Mouse (Mus musculus) forebrain, embryonic 11.5 days (tissue): Measurements from ENCODE around the gene Ppt1. TPM values are rescaled to one million over a fixed set of nuclear protein-coding genes. Genes with fewer than 3 reads are reported as not detected.
A peak's percentile ranks its signal among the peaks of the same experiment; 100 is the strongest.
"Not testable (repeated sequence)": the region's sequence is repeated elsewhere in the genome, so short reads cannot be mapped to it uniquely, and the experiment has no call there.

ENCODE experiments used
- ATAC-seq: fragments of 200-750 bp; cut with Nextera tagmentation; replicated peaks from 2 replicates; pipeline ENCODE4 v1.8.0; 2017; ENCODE audit warnings: moderate TSS enrichment; ENCODE audit not compliant: low FRiP score
- DNase-seq: peaks from one replicate; pipeline ENCODE4 v3.0.0-alpha.2; 2017; ENCODE audit warnings: low spot score
- H3K27ac ChIP-seq: fragments of 300-500 bp; sonication (generic); 2 replicates; pipeline ENCODE4 v1.5.1; 2014; ENCODE audit warnings: low read depth, low read length
- H3K27me3 ChIP-seq: fragments of 300-500 bp; sonication (generic); 2 replicates; pipeline ENCODE4 v1.6.1; 2014; ENCODE audit warnings: mild to moderate bottlenecking, low read length, mixed read lengths; ENCODE audit not compliant: control insufficient read depth, insufficient read depth
- H3K36me3 ChIP-seq: fragments of 300-500 bp; sonication (generic); 2 replicates; pipeline ENCODE4 v1.6.1; 2014; ENCODE audit warnings: mild to moderate bottlenecking, low read length, moderate library complexity, mixed read lengths; ENCODE audit not compliant: control insufficient read depth, insufficient read depth
- H3K4me1 ChIP-seq: fragments of 300-500 bp; sonication (generic); replicated peaks from 2 replicates; pipeline ENCODE4 v1.6.1; 2014; ENCODE audit warnings: low read length, mixed read lengths; ENCODE audit not compliant: control insufficient read depth, insufficient read depth
- H3K4me2 ChIP-seq: fragments of 300-500 bp; sonication (generic); 2 replicates; pipeline ENCODE4 v1.6.1; 2014; ENCODE audit warnings: low read depth, mild to moderate bottlenecking, low read length, moderate library complexity, mixed read lengths; ENCODE audit not compliant: severe bottlenecking
- H3K4me3 ChIP-seq: fragments of 300-500 bp; sonication (generic); 2 replicates; pipeline ENCODE4 v1.5.1; 2014; ENCODE audit warnings: low read depth, low read length
- H3K9ac ChIP-seq: fragments of 300-500 bp; sonication (generic); 2 replicates; pipeline ENCODE4 v1.6.1; 2014; ENCODE audit warnings: low read length
- H3K9me3 ChIP-seq: fragments of 300-500 bp; sonication (generic); 2 replicates; pipeline ENCODE4 v1.6.1; 2016; ENCODE audit warnings: low read length, mixed read lengths; ENCODE audit not compliant: control insufficient read depth
- WGBS: fragments of 180-500 bp; shearing (Covaris S2); extraction: QIAGEN DNeasy Blood & Tissue Kit; methylation state at CpG from one replicate; pipeline ENCODE4 v1.1.7; 2014; 5-methylcytosine and 5-hydroxymethylcytosine counted together
- polyA plus RNA-seq: library from polyadenylated mRNA; unstranded; fragments of >200 nt; fragmentation: Nextera tagmentation; extraction: Ambion mirVana; gene quantifications from 2 replicates; pipeline ENCODE4 v1.2.1, GENCODE M21; 2014

Gene Ppt1
- 76.4 and 81.0 TPM in 2 replicates for polyA plus RNA-seq

GRCm38 (mm10) chr4:122835530-122836402, at the start of gene Ppt1:
Gene Ppt1, plus strand, starts transcription at chr4:122836242.
- DNase-seq (peak; percentile 92), ATAC-seq (peak; percentile 85)
- Histone ChIP-seq H3K4me1 (peaks cover 12% of the 10 kb centered on the region; the same call in 1 of the 2 replicates), H3K36me3 (no peaks in the 10 kb centered on the region), H3K27ac (peak within 1 kb of the TSS; percentile 81; the same call in 1 of the 2 replicates), H3K27me3 (no peaks in the 10 kb centered on the region), H3K4me2 (peak within 1 kb of the TSS; percentile 85), H3K9me3 (no peaks in the 10 kb centered on the region), H3K9ac (peak within 1 kb of the TSS; percentile 77), H3K4me3 (peak within 1 kb of the TSS; percentile 57)
- 5% methylated on average over 31 of the region's 31 CpGs for WGBS

GRCm38 (mm10) chr4:122789335-122790089, 46.5 kb upstream of the Ppt1 start:
- Histone ChIP-seq H3K9me3 (no peaks in the 10 kb centered on the region), H3K27me3 (no peaks in the 10 kb centered on the region), H3K9ac (no peak overlapping the region), H3K27ac (no peak overlapping the region), H3K4me1 (no peaks in the 10 kb centered on the region), H3K36me3 (no peaks in the 10 kb centered on the region), H3K4me2 (no peak overlapping the region), H3K4me3 (no peak overlapping the region)
- WGBS: 72% methylated on average over 4 of the region's 4 CpGs
- ATAC-seq (no peak), DNase-seq (no peak)

DNA sequence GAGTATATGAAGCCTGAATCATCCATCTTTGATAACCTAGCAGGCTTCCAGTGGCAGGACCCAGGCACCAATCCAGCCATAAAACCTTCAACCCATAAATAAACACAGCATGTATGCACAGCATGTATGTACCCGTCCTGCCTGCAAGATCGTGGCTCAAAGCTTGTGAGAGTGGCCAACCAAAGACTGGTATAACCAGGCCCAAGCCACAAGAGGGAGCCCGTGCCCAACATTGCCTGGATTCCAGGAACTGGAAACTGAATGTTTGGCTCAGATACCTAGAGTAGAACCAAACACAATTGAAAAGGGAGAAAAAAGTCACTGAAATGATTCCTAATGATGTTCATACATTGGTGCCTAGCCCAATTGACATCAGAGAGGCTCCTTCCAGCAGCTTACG, 27.9 kb upstream of the Ppt1 start:
- H3K9me3 ChIP-seq: no peaks in the 10 kb centered on the region
- H3K4me2 ChIP-seq: no peak overlapping the region
- peak; percentile 83 for DNase-seq
- H3K4me1 ChIP-seq: no peaks in the 10 kb centered on the region
- peak; percentile 80 for ATAC-seq
- H3K36me3 ChIP-seq: no peaks in the 10 kb centered on the region
- no peaks in the 10 kb centered on the region for H3K27me3 ChIP-seq
- no peak overlapping the region for H3K9ac ChIP-seq
- H3K27ac ChIP-seq: no peak overlapping the region
- H3K4me3 ChIP-seq: no peak overlapping the region
- 30% methylated on average over 4 of the region's 4 CpGs for WGBS

- no peaks in the 10 kb centered on the region for H3K36me3 ChIP-seq
Observed at GRCm38 (mm10) chr4:122811180-122811579, 24.9 kb upstream of the Ppt1 start.

DNA sequence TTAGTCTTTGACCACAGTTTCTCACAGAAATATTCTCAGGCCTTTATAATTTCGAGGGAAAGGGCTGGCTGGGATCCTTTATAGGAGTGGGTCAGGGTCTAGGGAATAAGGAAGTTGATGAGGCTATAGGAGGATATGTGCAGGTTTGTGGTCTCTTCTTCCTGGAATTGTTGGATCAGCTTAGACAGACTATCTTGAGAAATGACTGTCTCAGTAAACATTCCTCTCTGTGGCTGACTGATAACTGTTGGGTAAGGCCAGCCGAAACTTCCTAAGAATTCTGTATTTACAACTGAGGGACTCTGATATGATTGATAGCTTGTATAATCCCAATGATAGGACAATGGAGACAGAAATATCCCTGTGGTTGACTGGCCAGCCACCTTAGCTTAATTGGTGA, 24.2 kb upstream of the Ppt1 start:
- H3K36me3 ChIP-seq: no peaks in the 10 kb centered on the region
- DNase-seq (no peak), ATAC-seq (no peak)
- no peak overlapping the region for H3K9ac ChIP-seq
- no peaks in the 10 kb centered on the region for H3K4me1 ChIP-seq
- H3K27ac ChIP-seq: no peak overlapping the region
- H3K4me2 ChIP-seq: no peak overlapping the region
- WGBS: 78% methylated on average over 2 of the region's 2 CpGs
- H3K9me3 ChIP-seq: no peaks in the 10 kb centered on the region
- H3K4me3 ChIP-seq: no peak overlapping the region
- no peaks in the 10 kb centered on the region for H3K27me3 ChIP-seq

More at GRCm38 (mm10) chr4:122811180-122811579, 24.9 kb upstream of the Ppt1 start:
- ATAC-seq: no peak
- Histone ChIP-seq H3K27ac (no peak overlapping the region), H3K27me3 (no peaks in the 10 kb centered on the region), H3K4me3 (no peak overlapping the region), H3K9me3 (no peaks in the 10 kb centered on the region), H3K4me2 (no peak overlapping the region), H3K9ac (no peak overlapping the region), H3K4me1 (no peaks in the 10 kb centered on the region)
- DNase-seq: no peak
- 47% methylated on average over 1 of the region's 1 CpGs for WGBS

- no peak overlapping the region for H3K9ac ChIP-seq
- no peaks in the 10 kb centered on the region for H3K27me3 ChIP-seq
- no peaks in the 10 kb centered on the region for H3K36me3 ChIP-seq
- no peaks in the 10 kb centered on the region for H3K4me1 ChIP-seq
- no peaks in the 10 kb centered on the region for H3K9me3 ChIP-seq
- H3K4me2 ChIP-seq: no peak overlapping the region
- H3K4me3 ChIP-seq: no peak overlapping the region
- H3K27ac ChIP-seq: no peak overlapping the region
- no peak for DNase-seq
- ATAC-seq: no peak
- WGBS: 86% methylated on average over 1 of the region's 1 CpGs
Observed at GRCm38 (mm10) chr4:122816202-122816601, 19.8 kb upstream of the Ppt1 start.

- not testable (repeated sequence) for H3K9ac ChIP-seq, H3K9me3 ChIP-seq, ATAC-seq, H3K27ac ChIP-seq, DNase-seq, H3K4me3 ChIP-seq, H3K4me1 ChIP-seq, H3K36me3 ChIP-seq, H3K27me3 ChIP-seq, H3K4me2 ChIP-seq
- WGBS: 36% methylated on average over 10 of the region's 10 CpGs
Observed at GRCm38 (mm10) chr4:122820941-122821340, 15.1 kb upstream of the Ppt1 start.

DNA sequence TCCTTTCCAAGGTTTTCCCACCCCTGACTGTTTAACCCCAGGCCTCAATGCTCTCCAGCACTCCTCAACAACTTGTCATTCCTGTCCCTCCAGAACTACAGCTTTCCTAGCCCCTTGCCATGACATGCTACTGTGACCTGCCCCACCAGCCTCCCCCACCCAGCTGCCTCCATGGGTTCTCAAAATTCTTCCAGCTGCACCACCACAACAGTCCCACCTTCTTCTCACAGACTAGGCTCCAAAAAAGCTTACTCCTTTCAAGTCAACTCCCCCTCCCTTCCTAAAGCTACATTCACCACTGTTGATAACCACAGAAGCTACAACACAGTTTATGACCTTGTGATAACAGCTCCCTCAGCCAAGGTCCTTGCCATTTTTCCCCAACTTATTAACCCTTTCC, 8.4 kb upstream of the Ppt1 start:
- no peaks in the 10 kb centered on the region for H3K27me3 ChIP-seq
- no peak overlapping the region for H3K27ac ChIP-seq
- no peak overlapping the region for H3K4me2 ChIP-seq
- no peaks in the 10 kb centered on the region for H3K36me3 ChIP-seq
- H3K9me3 ChIP-seq: no peaks in the 10 kb centered on the region
- ATAC-seq: no peak
- H3K9ac ChIP-seq: no peak overlapping the region
- no peak for DNase-seq
- no peak overlapping the region for H3K4me3 ChIP-seq
- H3K4me1 ChIP-seq: peaks cover 8% of the 10 kb centered on the region; the same call in 1 of the 2 replicates
